Mouse (Mus musculus): ENCODE data around the gene Kdsr.

The Kdsr gene

DNA sequence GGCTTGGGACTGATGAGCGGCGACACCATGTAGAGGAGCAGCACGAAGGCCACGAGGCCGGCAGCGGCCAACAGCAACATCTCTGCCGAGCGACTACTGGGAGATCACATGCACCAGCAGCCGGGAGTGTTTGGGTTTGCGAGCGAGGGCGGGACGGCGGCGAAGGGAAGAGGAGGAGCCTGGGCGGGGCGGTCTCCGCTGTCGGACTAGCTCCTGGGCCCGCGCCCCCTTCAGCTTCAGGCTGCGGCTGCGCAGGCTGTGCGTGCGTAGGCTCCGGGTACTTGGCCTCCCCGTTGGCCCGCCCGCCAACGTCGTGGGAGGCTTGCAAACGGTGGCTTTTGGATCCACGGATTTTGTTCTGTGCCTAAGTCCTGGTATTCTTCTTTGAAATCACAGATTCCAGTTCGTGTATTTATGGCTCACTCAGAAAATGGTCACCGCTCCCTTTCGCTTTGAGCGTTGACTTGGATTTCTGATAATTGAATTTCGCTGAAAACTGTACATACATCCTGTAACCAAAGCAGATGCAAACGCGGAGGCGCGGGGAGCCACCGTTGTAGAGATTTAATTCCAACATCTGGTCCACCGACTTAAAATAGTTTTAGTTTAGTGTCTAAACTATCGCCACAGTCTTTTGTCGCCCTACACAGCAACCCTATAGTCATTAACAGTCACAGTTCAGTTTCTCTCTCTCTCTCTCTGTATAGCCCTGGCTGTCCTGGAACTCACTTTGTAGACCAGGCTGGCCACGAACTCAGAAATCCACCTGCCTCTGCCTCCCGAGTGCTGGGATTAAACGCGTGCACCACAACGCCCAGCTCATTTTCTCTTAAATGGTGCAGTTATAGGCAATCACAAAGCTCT, at the start of gene Kdsr:
TSS of gene Kdsr (minus strand) at position 156 of the 864 bp plus-strand sequence.
- DNase-seq (ENCODE audit: low spot score), result peak; percentile 97

DNA sequence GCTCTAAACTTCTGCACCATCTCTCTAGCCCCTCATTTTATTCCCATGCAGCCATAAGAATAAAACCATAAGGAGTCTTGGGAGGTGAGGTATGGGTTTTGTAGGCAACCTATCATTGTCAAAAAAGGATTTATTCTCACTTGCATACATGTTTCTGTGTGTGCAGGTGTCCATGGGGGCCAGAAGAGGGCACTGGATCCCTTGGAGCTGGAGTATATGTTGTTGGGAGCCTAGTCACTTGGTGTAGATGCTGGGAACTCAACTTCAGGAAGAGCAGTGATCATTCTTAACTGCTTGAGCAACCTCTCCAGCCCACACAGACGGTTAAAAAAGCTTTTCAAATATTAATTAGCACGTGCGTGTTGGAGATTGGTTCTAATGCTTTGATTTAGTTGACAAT, 40.4 kb upstream of the Kdsr start:
- DNase-seq (ENCODE audit: low spot score), result no peak

DNA sequence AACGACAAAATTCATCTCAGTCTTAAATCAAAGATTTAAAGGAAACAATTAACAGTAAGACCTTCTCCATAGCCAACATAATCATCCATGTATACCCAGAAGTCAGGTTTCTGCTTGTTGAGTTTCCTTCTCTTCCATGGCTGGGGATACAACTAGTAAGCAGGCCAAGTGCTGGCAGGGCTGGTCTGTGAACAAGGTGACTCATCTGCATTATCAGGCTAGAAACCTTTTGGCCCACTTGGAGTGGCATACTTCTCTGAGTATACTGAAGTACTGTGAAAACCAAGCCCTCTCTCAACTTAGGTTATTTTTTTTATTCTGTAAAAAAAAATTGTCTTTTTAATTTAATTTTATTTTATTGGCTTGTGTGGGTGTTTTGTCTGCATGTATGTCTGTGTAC, 39.9 kb upstream of the Kdsr start:
- no peak for DNase-seq (ENCODE audit: low spot score)

DNA sequence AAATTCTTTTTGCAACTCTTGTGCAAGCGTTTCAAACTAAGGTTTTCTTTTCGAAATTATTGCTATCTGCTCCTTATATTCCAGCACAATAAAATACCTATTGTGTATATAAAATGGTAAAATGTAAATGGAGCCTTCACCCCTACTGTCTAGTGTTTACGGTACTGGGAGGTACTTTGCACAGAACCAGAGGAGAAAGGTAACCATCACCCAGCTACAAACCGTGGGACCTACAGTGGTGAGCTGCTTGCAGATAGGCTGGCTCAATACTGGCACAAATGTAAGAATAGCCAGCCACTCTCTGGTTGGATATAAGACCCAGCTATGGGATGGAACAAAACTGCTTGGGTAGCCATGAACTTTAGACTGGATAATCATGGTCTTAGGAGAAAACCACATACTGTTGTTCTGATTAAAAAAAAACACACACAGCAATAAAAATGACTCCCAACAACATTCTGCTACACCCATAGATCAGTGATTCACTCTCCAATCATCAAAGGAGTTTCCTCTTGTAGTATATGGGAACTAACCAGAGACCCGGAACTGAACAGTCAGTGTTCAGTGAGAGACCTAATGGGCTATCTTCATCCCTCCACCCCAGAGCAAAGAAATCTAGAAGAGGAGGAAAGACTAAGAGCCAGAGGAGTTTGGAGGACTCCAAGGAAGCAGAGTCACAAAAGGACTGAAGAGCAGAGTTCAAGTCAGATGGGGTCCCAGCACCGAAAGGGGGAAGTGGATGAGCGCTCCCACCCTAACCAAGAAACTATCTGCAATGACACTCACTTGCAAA, 37.7 kb upstream of the Kdsr start:
- no peak for DNase-seq (ENCODE audit: low spot score)

DNA sequence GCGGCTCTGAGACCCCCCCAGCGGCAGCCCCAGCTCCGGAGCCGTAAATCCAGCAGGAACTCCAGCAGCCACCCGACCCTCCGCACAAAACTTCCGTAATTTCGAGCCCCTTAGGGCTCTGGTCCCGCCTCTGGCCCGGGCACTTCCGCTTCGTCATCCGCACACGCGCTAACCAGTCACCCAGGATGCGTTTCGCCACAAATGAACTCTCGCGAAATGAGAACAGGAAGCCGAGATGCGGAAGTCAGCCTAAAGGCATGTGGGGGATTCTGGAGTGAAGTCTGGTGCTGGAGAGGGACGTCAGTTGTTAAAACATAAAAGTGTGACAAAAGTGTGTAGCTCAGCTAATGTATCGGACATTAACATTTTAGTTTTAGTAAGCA, 37.0 kb upstream of the Kdsr start, which contains the start of gene Vps4b:
TSS of gene Vps4b (minus strand) at position 187 of the 383 bp plus-strand sequence.
- peak; percentile 98 for DNase-seq (ENCODE audit: low spot score)

DNA sequence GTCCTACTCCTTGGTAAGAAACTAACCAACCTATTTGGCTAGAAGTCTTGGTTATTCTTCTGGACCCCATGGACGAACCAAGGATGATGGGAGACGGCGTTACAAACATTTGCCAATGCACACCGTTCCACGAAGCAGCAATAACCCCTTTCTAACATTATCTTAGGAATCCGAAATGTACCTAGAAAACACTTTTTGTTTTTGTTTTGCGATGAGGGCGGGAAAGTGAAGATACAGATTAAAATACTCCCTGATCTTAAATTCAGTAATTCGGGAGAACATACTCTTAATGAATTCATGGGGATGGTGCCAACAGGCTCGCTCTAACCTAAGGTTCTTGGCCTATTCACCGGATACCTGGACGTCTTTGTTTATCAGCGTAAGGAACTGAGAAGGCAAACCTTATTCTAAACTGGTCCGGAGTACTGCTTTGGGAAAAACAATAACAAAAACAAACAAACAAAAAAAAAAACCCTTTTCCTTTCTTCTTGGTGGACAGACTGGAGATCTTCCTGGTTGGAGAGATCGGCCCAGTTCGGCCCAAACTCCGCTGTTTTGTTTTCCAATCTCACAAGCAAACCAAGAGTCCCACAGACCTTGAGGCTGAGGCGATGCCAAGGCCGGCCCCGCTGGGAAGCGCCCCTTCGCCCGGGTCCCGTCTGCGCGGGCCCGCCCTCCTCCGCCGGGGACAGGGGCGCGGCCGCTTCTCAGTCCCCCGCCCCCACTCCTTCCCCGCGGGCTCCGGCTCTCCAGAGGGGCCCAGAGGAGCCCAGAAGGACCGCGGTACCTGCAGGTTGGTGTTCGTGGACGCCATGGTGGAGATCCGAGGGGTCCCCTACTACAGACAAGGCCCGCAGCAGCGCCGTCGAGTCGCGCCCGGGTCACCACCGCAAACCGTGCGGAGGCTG, 36.4 kb upstream of the Kdsr start:
- DNase-seq (ENCODE audit: low spot score), result peak; percentile 30

DNA sequence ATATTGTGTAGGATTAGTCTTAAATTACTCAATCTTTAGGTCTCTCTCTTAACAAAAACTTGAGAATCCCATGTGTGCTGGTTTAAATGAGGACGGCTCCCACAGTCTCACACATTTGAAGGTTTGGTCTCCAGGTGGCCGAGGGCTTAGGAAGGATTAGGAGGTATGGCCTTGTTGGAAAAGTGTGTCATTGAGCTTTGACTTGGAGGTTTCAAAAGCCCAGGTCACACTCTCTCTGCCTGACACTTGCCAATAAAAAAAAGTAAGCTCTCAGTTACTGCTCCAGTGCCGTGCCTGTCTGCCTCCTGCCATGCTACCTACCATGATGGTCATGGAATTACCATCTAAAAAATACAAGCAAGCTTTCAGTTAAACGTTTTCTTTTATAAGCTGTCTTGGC, 15.4 kb upstream of the Kdsr start:
- DNase-seq (ENCODE audit: low spot score), result no peak

DNA sequence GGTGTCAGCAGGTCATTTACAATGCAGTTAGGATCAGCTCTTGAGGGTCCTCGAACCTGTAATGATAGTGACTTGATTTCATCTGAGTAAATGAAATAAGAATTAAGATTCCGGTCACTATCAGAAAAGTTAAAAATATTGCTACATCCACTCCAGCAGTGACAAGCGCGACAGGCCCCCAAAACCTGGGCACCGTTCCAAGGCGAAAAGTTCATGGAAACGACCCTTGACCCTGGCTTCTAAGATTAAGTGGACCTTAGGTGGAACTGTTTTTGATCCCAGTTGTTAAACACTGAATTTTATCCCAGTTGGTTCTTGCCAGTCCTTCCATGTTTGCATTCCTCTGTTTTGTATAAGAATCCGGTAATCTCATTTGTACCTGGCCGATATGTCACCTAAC, 14.6 kb upstream of the Kdsr start:
- no peak for DNase-seq (ENCODE audit: low spot score)

DNA sequence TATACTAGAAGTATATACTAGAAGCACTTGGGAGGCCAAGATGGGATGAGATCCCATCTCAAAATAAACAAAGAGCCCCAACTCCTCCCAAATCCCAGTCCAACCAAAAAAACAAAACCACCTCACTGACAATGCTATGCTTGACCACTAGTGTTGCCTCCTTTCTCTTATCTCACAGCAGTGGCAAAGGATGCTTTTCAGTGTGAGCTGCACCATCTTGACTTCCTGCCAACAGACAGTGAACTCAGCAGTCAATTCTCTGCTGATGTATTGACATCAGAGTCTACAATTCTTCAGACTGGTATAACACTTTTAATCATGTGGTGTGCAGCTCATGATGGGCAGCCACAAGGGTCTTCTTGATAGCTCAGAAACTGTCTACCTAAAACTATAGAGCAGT, 9.2 kb upstream of the Kdsr start:
- no peak for DNase-seq (ENCODE audit: low spot score)

DNA sequence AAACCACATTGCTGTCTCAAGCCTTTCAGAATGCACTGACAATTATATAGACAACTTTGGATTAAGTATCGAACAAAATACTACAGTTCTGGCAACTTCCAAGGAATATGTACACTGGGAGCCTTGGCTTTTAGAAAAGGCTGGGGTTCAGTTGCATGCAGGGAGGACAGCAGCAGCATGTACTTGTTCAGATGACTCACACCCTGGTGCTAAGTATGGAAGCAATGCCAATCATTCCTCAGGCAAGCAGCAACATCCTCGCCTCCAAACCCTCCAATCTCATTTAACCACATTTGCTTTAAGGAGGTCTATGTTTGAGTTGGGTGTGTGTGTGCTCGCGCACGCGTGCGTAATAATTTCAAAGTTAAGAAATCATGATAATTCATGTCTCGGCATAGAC, 6.2 kb upstream of the Kdsr start:
- no peak for DNase-seq (ENCODE audit: low spot score)

DNA sequence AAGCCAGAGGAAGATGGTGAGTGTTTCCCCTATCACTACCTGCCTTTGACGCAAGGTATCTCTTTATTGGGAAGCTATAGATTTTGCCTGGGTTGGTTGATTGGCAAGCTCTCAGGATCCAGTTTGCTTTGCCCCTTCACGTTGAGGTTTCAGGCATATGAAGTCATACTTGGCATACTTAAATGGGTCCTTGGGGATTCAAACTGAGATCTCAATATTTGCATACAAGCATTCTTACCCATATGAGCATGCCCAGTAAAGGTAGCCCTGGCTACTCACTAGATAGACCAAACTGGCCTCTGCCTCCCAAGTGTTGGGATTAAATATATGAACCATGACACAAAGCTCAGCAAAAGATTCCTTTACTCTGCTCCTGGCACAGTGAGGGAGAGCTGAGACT, 5.3 kb upstream of the Kdsr start:
- DNase-seq (ENCODE audit: low spot score), result no peak

DNA sequence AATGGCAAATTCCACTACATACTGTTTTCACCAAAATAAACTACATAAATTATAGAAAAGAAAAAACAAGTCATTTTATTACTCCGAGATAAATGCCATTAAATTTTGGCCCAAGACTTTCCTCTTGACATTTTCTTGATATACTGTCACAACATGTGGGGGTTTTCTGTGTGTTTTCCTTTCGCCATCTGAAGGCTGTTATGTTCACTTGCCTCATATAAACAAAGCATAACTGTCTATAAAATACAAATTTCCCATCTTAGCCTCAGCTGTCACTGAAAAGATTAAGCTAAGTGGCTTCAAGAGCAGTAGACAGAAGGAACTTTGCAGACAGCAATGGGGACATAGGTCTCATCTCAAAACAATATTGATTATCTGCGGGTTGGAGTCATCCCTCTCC, 4.8 kb upstream of the Kdsr start:
- no peak for DNase-seq (ENCODE audit: low spot score)

DNA sequence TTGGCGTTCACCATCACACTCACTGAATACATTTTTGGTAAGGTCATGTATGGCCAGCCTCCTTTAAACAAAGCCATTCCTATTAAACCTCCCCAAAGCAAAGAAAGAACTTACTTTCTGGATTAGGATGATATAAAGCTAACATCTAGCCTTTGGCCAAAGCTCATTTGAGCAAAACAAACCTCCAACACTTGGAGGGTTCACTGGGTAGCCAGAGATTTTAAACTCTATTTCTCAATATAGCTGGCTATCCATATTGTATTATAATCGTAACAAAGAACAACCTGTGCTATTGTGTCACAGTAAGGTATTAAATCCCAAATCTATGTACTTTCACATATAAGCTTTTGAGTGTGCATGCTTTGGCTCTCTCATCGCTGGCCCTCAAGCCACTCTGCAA, 1.2 kb upstream of the Kdsr start:
- DNase-seq (ENCODE audit: low spot score), result no peak

DNA sequence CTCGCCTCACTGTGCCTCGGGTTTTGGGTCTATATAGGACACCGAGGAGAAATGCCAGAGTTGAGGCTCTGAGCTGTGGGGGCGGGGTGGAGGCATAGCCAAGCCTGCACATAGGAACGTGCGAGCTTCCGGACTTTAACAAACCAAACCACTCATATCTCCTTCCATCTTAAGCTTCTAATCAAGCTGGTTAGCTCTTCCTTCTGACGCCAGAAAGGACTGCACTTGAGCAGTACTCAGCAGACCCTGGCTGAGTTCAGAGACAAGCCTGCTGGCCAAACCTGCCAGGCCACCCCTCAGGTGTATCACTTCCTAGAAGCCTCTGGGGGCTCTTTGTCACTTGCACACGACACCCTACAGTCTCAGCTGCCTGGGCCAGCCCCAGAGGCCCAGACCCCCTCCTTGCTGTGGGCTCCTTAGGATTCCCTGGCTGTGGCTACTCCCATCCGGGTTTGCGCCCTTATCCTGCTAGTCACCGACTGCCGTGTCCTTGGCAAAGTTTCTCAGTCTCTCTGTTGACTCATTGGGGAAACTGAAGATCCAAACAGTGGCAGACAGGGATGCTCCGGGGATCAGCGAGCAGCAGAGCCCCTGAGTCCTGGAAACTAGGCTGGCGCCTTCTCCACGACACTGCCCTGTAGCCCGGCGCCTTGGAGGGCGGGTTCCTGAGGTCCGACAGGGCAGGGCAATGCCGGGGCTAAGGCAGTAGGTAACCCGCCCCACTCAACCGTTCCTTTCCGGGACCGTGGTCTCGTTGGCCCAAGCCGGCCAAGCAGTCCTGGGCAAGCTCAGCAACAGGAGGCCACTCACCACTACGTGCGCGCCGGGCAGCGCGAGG, 574 bp downstream of the Kdsr start:
- DNase-seq (ENCODE audit: low spot score), result peak; percentile 31

DNA sequence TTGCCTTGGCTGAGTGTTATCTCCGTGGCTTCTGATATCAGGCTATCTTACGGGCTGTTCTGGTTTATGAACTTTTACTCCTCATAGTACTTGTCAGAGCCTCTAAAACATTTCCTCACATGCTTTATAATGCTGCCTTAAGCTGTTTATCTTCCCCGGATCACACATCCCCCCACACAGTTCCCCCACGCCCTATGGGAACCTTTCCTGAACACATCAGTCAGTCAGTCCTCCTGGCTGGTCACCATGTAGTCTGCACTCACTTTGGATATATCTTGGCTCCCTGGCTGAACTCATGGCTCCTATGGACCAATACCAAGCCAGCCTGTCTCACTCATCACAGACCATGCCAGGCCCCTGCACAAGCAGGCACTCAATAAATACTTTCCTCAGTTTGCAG, 2.9 kb downstream of the Kdsr start:
- no peak for DNase-seq (ENCODE audit: low spot score)

DNA sequence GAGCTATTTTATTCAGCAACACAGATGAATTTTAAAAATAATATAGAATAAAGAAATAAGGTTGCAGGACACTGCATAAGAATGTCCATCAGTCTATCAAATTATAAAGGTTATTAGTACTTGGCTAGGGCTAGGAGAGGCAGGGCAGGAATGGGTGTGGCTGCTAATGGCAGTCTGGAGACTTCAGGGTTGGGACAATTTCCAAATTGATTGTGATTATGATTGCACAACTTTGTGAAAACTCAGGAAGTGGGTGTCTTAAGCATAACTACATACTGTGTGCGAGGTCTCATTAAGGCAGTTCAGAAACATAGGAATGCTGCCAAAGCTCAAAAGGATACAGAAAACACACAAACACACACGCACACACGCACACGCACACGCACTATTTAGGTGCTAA, 7.5 kb downstream of the Kdsr start:
- no peak for DNase-seq (ENCODE audit: low spot score)

DNA sequence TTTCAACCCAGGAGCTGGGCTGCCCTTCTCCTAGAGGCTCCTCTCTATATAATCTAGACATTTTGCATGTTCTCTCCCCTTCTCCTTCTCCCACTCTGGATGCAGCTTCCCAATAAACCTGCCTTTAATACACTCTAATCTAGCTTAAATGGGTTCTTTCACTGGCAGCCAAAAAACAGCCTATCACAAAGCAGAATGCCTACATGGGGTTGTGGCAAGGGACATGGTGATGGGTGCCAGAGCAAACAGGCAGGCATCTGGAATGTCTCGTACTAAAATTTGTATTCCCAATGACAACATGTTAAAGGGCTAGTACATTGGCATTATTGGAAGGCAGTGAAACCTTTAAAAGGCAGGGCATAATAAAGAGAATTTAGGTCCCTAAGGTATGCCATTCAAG, 8.9 kb downstream of the Kdsr start:
- DNase-seq (ENCODE audit: low spot score), result no peak

DNA sequence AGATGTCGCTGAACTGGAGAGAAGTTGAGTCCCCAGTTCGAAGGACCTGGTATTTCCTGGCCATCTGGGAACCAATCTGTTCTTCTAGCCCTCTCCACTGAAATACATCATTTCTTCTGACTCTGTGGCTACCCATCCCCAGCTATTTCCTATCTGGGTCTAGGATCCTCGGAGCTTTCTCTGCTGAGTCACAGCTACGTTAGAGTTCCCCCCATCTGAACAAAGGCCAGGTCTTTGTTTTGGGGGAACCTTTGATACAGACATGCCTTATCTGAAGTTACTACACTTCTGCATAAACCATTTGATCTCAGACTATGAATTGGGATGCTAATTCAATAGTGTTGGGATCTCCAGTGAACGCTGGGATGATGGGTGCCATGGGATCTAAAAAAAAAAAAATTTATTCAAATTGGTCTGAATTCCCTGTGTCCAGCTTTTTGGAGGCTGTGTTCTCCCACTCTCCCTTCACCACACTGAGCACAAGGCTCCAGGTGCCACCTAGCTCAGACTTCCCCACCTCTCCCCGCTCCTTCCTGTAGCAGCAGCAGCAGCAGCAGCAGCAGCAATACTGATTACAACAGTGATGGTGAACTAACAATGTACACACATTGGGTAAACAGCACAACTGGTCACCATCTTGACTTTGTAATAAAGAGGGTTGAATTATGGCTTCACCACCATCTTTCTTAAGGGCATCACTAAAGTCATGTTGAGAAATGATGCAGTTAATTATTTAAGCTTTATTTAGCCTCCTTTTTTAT, 10.8 kb downstream of the Kdsr start:
- DNase-seq (ENCODE audit: low spot score), result no peak

DNA sequence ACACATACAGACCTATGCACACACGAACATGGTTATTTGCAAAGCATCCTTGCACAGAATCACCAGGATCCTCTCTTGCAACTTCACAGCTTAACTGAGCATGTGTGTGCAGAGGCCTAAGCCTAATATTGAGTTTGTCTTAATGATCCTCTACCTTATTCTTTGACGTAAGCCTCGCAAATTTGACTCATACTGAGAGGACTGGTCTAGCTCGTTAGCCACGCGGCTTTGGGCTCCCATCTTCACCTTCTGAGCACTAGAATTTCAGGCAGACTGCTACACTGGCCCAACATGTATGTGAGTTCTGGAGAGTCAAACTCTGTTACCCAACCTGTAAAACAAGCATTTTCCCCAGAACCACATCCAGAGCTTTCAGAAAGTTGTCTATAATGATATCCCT, 16.5 kb downstream of the Kdsr start:
- no peak for DNase-seq (ENCODE audit: low spot score)

DNA sequence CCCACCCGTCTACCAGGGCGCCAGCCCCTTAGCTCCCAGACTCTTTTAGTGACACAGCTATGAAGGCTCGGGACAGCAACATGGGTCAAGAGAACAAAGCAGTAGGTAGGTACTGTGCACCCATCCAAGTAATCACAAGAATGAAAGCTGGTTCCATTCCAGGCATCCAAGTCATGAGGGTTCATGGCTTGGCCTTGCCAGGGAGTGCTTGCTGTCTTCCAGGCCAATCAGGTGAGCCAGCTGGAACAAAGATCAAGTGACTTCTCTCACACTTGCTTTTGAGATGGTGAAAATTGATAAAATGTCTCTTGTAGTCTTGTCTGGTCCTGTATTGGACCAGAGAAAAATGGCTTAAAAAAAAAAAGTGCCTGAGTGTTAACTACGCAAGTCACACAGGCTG, 18.8 kb downstream of the Kdsr start:
- no peak for DNase-seq (ENCODE audit: low spot score)

DNA sequence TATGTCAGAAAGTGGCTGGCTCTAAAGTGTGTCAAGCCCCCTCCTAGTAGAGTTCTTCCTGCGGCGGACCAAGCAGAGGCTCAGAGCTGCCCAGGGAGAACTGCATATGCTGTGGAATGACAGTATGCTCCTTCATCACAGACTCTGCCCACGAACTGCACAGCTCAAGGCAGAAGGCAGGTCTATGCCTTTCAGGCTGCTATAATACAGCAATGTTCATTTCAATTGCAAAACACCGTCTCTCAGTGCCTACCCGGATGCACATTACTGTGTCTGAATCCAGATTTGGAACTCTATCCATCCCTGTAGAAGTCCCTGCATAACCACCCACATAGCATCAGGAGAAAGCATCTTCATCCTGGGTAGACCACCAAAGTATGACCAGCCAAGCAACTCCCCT, 19.7 kb downstream of the Kdsr start:
- no peak for DNase-seq (ENCODE audit: low spot score)
